Comparison of ENCODE assay signal across 19 mouse cellular contexts in genomic region chr12:108858486-108858885, GRCm38 (mm10). TPM values are rescaled to one million over a fixed set of nuclear protein-coding genes. Genes with fewer than 3 reads are reported as not detected.
A peak's percentile ranks its signal among the peaks of the same experiment; 100 is the strongest.
DNase-seq lines count a peak whose midpoint lies in the region; ATAC-seq and TF ChIP-seq lines count a peak whose summit lies in the region.
"Had no signal": no experiment of that assay in that cellular context is flagged by ENCODE, and none has a peak within 500 bp of the region (broad histone marks: within the 10 kb centered on the region; RNA-seq: fewer than 3 reads in every experiment).

No protein-coding gene starts in this region.

- no peak overlapping the region for H3K4me3 ChIP-seq in liver, adult 2 months (ENCODE audit: insufficient read depth, low read depth, low read length)
- H3K4me3 ChIP-seq in intestine, embryonic 16.5 days (ENCODE audit: low read length) = no peak overlapping the region
- H3K4me3 ChIP-seq in stomach, embryonic 15.5 days (replicated peaks) = no peak overlapping the region
- H3K4me3 ChIP-seq: hindbrain, embryonic 12.5 days; neural tube, embryonic 15.5 days had no signal

- DNase-seq in liver, adult 2 months (ENCODE audit: extremely low read depth, low read depth, low spot score) = no peak
- DNase-seq in liver (no peak), NIH3T3 (ENCODE audit: low read depth) (peak; percentile 60)
- DNase-seq in left cerebral cortex, postnatal 14 days (ENCODE audit: low spot score in 2 of 2) = no peak
- DNase-seq in right cerebral cortex, postnatal 14 days = no peak
- DNase-seq: adrenal gland, postnatal 25 days; cerebellum, adult 9-10 months; kidney, adult 8-10 months; kidney, postnatal 4 days; layer of hippocampus, adult 9-11 months; lung, adult 2 months; right cerebral cortex, adult 18-20 months; thymus, postnatal 25 days had no signal

- H3K4me2 ChIP-seq in intestine, embryonic 16.5 days (ENCODE audit: low read depth, low read length) = no peak overlapping the region
- no peak overlapping the region for H3K4me2 ChIP-seq in stomach, embryonic 15.5 days
- H3K4me2 ChIP-seq: hindbrain, embryonic 12.5 days; midbrain, embryonic 11.5 days; neural tube, embryonic 15.5 days had no signal

- no peaks in the 10 kb centered on the region for H3K27me3 ChIP-seq in liver, adult 2 months (ENCODE audit: control insufficient read depth, insufficient read depth, low read length)
- no peaks in the 10 kb centered on the region for H3K27me3 ChIP-seq in intestine, embryonic 16.5 days (replicated peaks; ENCODE audit: control insufficient read depth, insufficient read depth, low read length)
- H3K27me3 ChIP-seq in stomach, embryonic 15.5 days (replicated peaks) = no peaks in the 10 kb centered on the region
- H3K27me3 ChIP-seq: hindbrain, embryonic 12.5 days; neural tube, embryonic 15.5 days had no signal

- peak overlapping the region; percentile 19; the same call in 1 of the 2 replicates for H3K27ac ChIP-seq in liver, adult 2 months (replicated peaks; ENCODE audit: insufficient read depth, low read depth, low read length)
- H3K27ac ChIP-seq in intestine, embryonic 16.5 days (ENCODE audit: low read length) = peak overlapping the region; percentile 43; the same call in 1 of the 2 replicates
- 0 out of 2 replicates have a peak overlapping the region, but pooled peaks have one; percentile 67 for H3K27ac ChIP-seq in stomach, embryonic 15.5 days
- H3K27ac ChIP-seq: hindbrain, embryonic 12.5 days; neural tube, embryonic 15.5 days had no signal

- ATAC-seq in intestine, embryonic 16.5 days = no peak
- ATAC-seq in stomach, embryonic 15.5 days (ENCODE audit: insufficient read depth, low FRiP score, low read depth) = no peak
- ATAC-seq: forebrain, embryonic 16.5 days had no signal

- no peak for TF ChIP-seq POLR2A in liver, adult 2 months (IDR thresholded peaks at IDR 0.05; ENCODE audit: extremely low read depth, insufficient read depth, low read length)

- no peak for TF ChIP-seq CTCF in liver, adult 2 months (IDR thresholded peaks at IDR 0.05; ENCODE audit: low read depth, low read length)

- peaks cover 9% of the 10 kb centered on the region; the same call in 1 of the 2 replicates for H3K4me1 ChIP-seq in liver, adult 2 months (ENCODE audit: control insufficient read depth, insufficient read depth, low read length)
- H3K4me1 ChIP-seq in intestine, embryonic 16.5 days (ENCODE audit: control insufficient read depth, insufficient read depth, low read length) = 0 out of 2 replicates have a peak, but pooled peaks cover 3% of the 10 kb centered on the region
- peaks cover 6% of the 10 kb centered on the region; the same call in 1 of the 2 replicates for H3K4me1 ChIP-seq in stomach, embryonic 15.5 days
- H3K4me1 ChIP-seq: hindbrain, embryonic 12.5 days; neural tube, embryonic 15.5 days had no signal

- H3K9ac ChIP-seq in liver, adult 2 months (ENCODE audit: low read depth, low read length) = no peak overlapping the region
- no peak overlapping the region for H3K9ac ChIP-seq in intestine, embryonic 16.5 days (ENCODE audit: low read depth, low read length)
- H3K9ac ChIP-seq in stomach, embryonic 15.5 days = no peak overlapping the region
- H3K9ac ChIP-seq: hindbrain, embryonic 12.5 days; neural tube, embryonic 15.5 days had no signal

- WGBS in liver, adult 2 months = 57% methylated on average over 5 of the region's 5 CpGs
- WGBS in intestine, embryonic 16.5 days = 78% methylated on average over 5 of the region's 5 CpGs
- 82% methylated on average over 5 of the region's 5 CpGs for WGBS in stomach, embryonic 15.5 days

- intact Hi-C loops in left cerebral cortex, postnatal 14 days (cut with DNase I) = no loop called here

- H3K36me3 ChIP-seq in liver, adult 2 months (ENCODE audit: control insufficient read depth, insufficient read depth, low read length) = peaks cover 21% of the 10 kb centered on the region; the same call in 1 of the 2 replicates
- peaks cover 15% of the 10 kb centered on the region for H3K36me3 ChIP-seq in intestine, embryonic 16.5 days (ENCODE audit: control insufficient read depth, insufficient read depth, low read length)
- peaks cover 18% of the 10 kb centered on the region for H3K36me3 ChIP-seq in stomach, embryonic 15.5 days

- H3K79me2 ChIP-seq in liver, adult 2 months (ENCODE audit: control insufficient read depth, insufficient read depth, low read length) = no peaks in the 10 kb centered on the region

- H3K9me3 ChIP-seq in intestine, embryonic 16.5 days (ENCODE audit: control insufficient read depth, low read length) = no peaks in the 10 kb centered on the region
- H3K9me3 ChIP-seq in stomach, embryonic 15.5 days = no peaks in the 10 kb centered on the region
- H3K9me3 ChIP-seq: hindbrain, embryonic 12.5 days; neural tube, embryonic 15.5 days had no signal

RNA-seq across cellular contexts. Expression of gene Slc25a47, which starts 22.6 kb away (rescaled TPM):
- total RNA-seq in liver, adult 2 months (2014; rRNA removed) = 626 and 693 TPM in 2 replicates
- 602 and 616 TPM in 2 replicates for polyA plus RNA-seq in liver, adult 2 months (2012; rRNA removed)
- polyA plus RNA-seq in intestine, embryonic 16.5 days (2015; fragmentation: Nextera tagmentation; extraction: Ambion mirVana) = 9.1 and 9.2 TPM in 2 replicates
- polyA plus RNA-seq in stomach, embryonic 15.5 days (2015; fragmentation: Nextera tagmentation; extraction: Ambion mirVana) = 8.9 and 9.8 TPM in 2 replicates
- total RNA-seq in left cerebral cortex, postnatal 14 days (2021) = 1 to 10 TPM; 7.3 to 8.3 TPM

RNA-seq across cellular contexts. Expression of gene Slc25a29, which starts 22.8 kb away (rescaled TPM):
- total RNA-seq in liver, adult 2 months (2014; rRNA removed) = 1.9 and 2.1 TPM in 2 replicates
- polyA plus RNA-seq in liver, adult 2 months (2012; rRNA removed) = 5.2 and 5.4 TPM in 2 replicates
- 4.6 and 5.8 TPM in 2 replicates for polyA plus RNA-seq in intestine, embryonic 16.5 days (2015; fragmentation: Nextera tagmentation; extraction: Ambion mirVana)
- polyA plus RNA-seq in stomach, embryonic 15.5 days (2015; fragmentation: Nextera tagmentation; extraction: Ambion mirVana) = 7.2 and 8.3 TPM in 2 replicates
- total RNA-seq in left cerebral cortex, postnatal 14 days (2021) = 10 to 100 TPM; 14.7 to 15.8 TPM

RNA-seq across cellular contexts. Expression of gene Wdr25, which starts 34.9 kb away (rescaled TPM):
- 9.3 and 11.4 TPM in 2 replicates for total RNA-seq in liver, adult 2 months (2014; rRNA removed)
- 9.4 and 11.6 TPM in 2 replicates for polyA plus RNA-seq in liver, adult 2 months (2012; rRNA removed)
- 6.9 TPM in 2 replicates for polyA plus RNA-seq in intestine, embryonic 16.5 days (2015; fragmentation: Nextera tagmentation; extraction: Ambion mirVana)
- 8.3 and 9.6 TPM in 2 replicates for polyA plus RNA-seq in stomach, embryonic 15.5 days (2015; fragmentation: Nextera tagmentation; extraction: Ambion mirVana)
- 1 to 10 TPM; 7.4 TPM for total RNA-seq in left cerebral cortex, postnatal 14 days (2021)

RNA-seq across cellular contexts. Expression of gene Wars, which starts 35.5 kb away (rescaled TPM):
- 11.7 and 14.2 TPM in 2 replicates for total RNA-seq in liver, adult 2 months (2014; rRNA removed)
- polyA plus RNA-seq in liver, adult 2 months (2012; rRNA removed) = 20.2 and 24.3 TPM in 2 replicates
- polyA plus RNA-seq in intestine, embryonic 16.5 days (2015; fragmentation: Nextera tagmentation; extraction: Ambion mirVana) = 79.9 and 82.8 TPM in 2 replicates
- 91.1 and 96.6 TPM in 2 replicates for polyA plus RNA-seq in stomach, embryonic 15.5 days (2015; fragmentation: Nextera tagmentation; extraction: Ambion mirVana)
- 10 to 100 TPM; 90.7 to 93.2 TPM for total RNA-seq in left cerebral cortex, postnatal 14 days (2021)

Comparison
In these comparisons a context has a peak if more than half of its experiments do, and no peak if none do; other contexts are left out.
1. RNA of gene Slc25a47, which starts 22.6 kb away (polyA plus RNA-seq): 602 to 616 TPM in liver, adult 2 months; 8.9 to 9.8 TPM in stomach, embryonic 15.5 days and 9.1 to 9.2 TPM in intestine, embryonic 16.5 days; every median in the first group is over 10 times any median in the second.
2. Peak in every context shown above with its lines, with median percentiles within 50 percentile points of each other: H3K27ac ChIP-seq.